Mouse (Mus musculus) limb, embryonic 14.5 days (tissue): Measurements from ENCODE around the gene Gm37240. TPM values are rescaled to one million over a fixed set of nuclear protein-coding genes. Genes with fewer than 3 reads are reported as not detected.

ENCODE experiments used
- ATAC-seq: fragments of 200-750 bp; cut with Nextera tagmentation; 2 replicates; pipeline ENCODE4 v1.8.0; 2017; ENCODE audit warnings: low read depth, moderate number of reproducible peaks, moderate TSS enrichment; ENCODE audit not compliant: low FRiP score
- DNase-seq: peaks from one replicate; pipeline ENCODE4 v3.0.0-alpha.2; 2015; ENCODE audit warnings: low spot score
- H3K27ac ChIP-seq: fragments of 300-500 bp; sonication (generic); replicated peaks from 2 replicates; pipeline ENCODE4 v1.5.1; 2014; ENCODE audit warnings: low read depth, mild to moderate bottlenecking, low read length, moderate library complexity, mixed read lengths
- H3K27me3 ChIP-seq: fragments of 300-500 bp; sonication (generic); 2 replicates; pipeline ENCODE4 v1.6.1; 2014; ENCODE audit warnings: low read length, mixed read lengths; ENCODE audit not compliant: control insufficient read depth, insufficient read depth
- H3K36me3 ChIP-seq: fragments of 300-500 bp; sonication (generic); 2 replicates; pipeline ENCODE4 v1.6.1; 2014; ENCODE audit warnings: mild to moderate bottlenecking, low read length, moderate library complexity, mixed read lengths; ENCODE audit not compliant: control insufficient read depth, insufficient read depth
- H3K4me1 ChIP-seq: fragments of 300-500 bp; sonication (generic); 2 replicates; pipeline ENCODE4 v1.6.1; 2014; ENCODE audit warnings: antibody characterized with exemption, low read length, mixed read lengths; ENCODE audit not compliant: control insufficient read depth, insufficient read depth
- H3K4me2 ChIP-seq: fragments of 300-500 bp; sonication (generic); replicated peaks from 2 replicates; pipeline ENCODE4 v1.6.1; 2014; ENCODE audit warnings: low read depth, mild to moderate bottlenecking, low read length, moderate library complexity; ENCODE audit not compliant: severe bottlenecking
- H3K4me3 ChIP-seq: fragments of 300-500 bp; sonication (generic); replicated peaks from 2 replicates; pipeline ENCODE4 v1.5.1; 2014; ENCODE audit warnings: low read length
- H3K9ac ChIP-seq: fragments of 300-500 bp; sonication (generic); 2 replicates; pipeline ENCODE4 v1.6.1; 2014; ENCODE audit warnings: mild to moderate bottlenecking, low read depth, low read length, moderate library complexity; ENCODE audit not compliant: severe bottlenecking
- H3K9me3 ChIP-seq: fragments of 300-500 bp; sonication (generic); 2 replicates; pipeline ENCODE4 v1.6.1; 2016; ENCODE audit warnings: low read length; ENCODE audit not compliant: control insufficient read depth
- POLR2A ChIP-seq: fragments of 200-500 bp; IDR thresholded peaks from 2 replicates; pipeline ENCODE4 v1.8.0; 2012; ENCODE audit warnings: inconsistent platforms, mild to moderate bottlenecking, moderate library complexity, borderline replicate concordance; ENCODE audit not compliant: insufficient read depth, insufficient read length; ENCODE audit errors: extremely low read depth
- WGBS: fragments of 180-500 bp; shearing (Covaris S2); extraction: QIAGEN DNeasy Blood & Tissue Kit; methylation state at CpG from one replicate; pipeline ENCODE4 v1.1.7; 2014; 5-methylcytosine and 5-hydroxymethylcytosine counted together
- polyA plus RNA-seq, 2 experiments: library from polyadenylated mRNA; depleted of rRNA in 1 of 2; stranded (reverse) in 1 of 2; unstranded in 1 of 2; fragments of >200 nt; fragmentation: Nextera tagmentation in 1 of 2; extraction: Ambion mirVana in 1 of 2; gene quantifications; 2 replicates each; pipeline versions ENCODE4 v1.2.1 to v1.2.3; 2012 to 2014

Gene Gm37240
- polyA plus RNA-seq, 2 experiments = 2.0 to 13.4 TPM

GRCm38 (mm10) chr3:84683788-84684187 lies 1203.5 kb downstream of the Gm37240 start:
- no peaks in the 10 kb centered on the region for H3K9me3 ChIP-seq
- no peaks in the 10 kb centered on the region for H3K27me3 ChIP-seq
- TF ChIP-seq POLR2A = no peak
- WGBS = 92% methylated on average over 6 of the region's 6 CpGs
- H3K36me3 ChIP-seq = no peaks in the 10 kb centered on the region
- H3K9ac ChIP-seq = no peak overlapping the region
- H3K4me2 ChIP-seq = no peak overlapping the region
- H3K4me1 ChIP-seq = no peaks in the 10 kb centered on the region
- DNase-seq (no peak), ATAC-seq (no peak)
- no peak overlapping the region for H3K27ac ChIP-seq
- H3K4me3 ChIP-seq = no peak overlapping the region

GRCm38 (mm10) chr3:84681699-84682098 lies 1205.6 kb downstream of the Gm37240 start:
- no peak overlapping the region for H3K9ac ChIP-seq
- no peak overlapping the region for H3K27ac ChIP-seq
- DNase-seq (no peak), ATAC-seq (no peak)
- no peaks in the 10 kb centered on the region for H3K4me1 ChIP-seq
- H3K36me3 ChIP-seq = no peaks in the 10 kb centered on the region
- 82% methylated on average over 8 of the region's 8 CpGs for WGBS
- no peak overlapping the region for H3K4me2 ChIP-seq
- TF ChIP-seq POLR2A = no peak
- no peak overlapping the region for H3K4me3 ChIP-seq
- no peaks in the 10 kb centered on the region for H3K27me3 ChIP-seq
- no peaks in the 10 kb centered on the region for H3K9me3 ChIP-seq

GRCm38 (mm10) chr3:84680062-84680461 lies 1207.3 kb downstream of the Gm37240 start:
- Histone ChIP-seq H3K9me3 (no peaks in the 10 kb centered on the region), H3K36me3 (no peaks in the 10 kb centered on the region), H3K27ac (no peak overlapping the region), H3K27me3 (no peaks in the 10 kb centered on the region), H3K4me1 (no peaks in the 10 kb centered on the region), H3K4me3 (no peak overlapping the region), H3K4me2 (no peak overlapping the region), H3K9ac (no peak overlapping the region)
- no peak for TF ChIP-seq POLR2A
- ATAC-seq (no peak), DNase-seq (no peak)
- WGBS = 92% methylated on average over 7 of the region's 7 CpGs

GRCm38 (mm10) chr3:84679542-84679941 lies 1207.8 kb downstream of the Gm37240 start:
- no peak overlapping the region for H3K4me2 ChIP-seq
- no peak overlapping the region for H3K4me3 ChIP-seq
- H3K4me1 ChIP-seq = no peaks in the 10 kb centered on the region
- H3K27me3 ChIP-seq = no peaks in the 10 kb centered on the region
- ATAC-seq = no peak
- H3K36me3 ChIP-seq = no peaks in the 10 kb centered on the region
- no peak for DNase-seq
- no peak overlapping the region for H3K9ac ChIP-seq
- TF ChIP-seq POLR2A = no peak
- WGBS = 85% methylated on average over 8 of the region's 8 CpGs
- H3K27ac ChIP-seq = no peak overlapping the region
- no peaks in the 10 kb centered on the region for H3K9me3 ChIP-seq

- H3K4me3 ChIP-seq = no peak overlapping the region
- ATAC-seq (no peak), DNase-seq (no peak)
- WGBS = 83% methylated on average over 5 of the region's 5 CpGs
- no peak overlapping the region for H3K4me2 ChIP-seq
- H3K27ac ChIP-seq = no peak overlapping the region
- H3K27me3 ChIP-seq = no peaks in the 10 kb centered on the region
- no peaks in the 10 kb centered on the region for H3K36me3 ChIP-seq
- no peak overlapping the region for H3K9ac ChIP-seq
- H3K9me3 ChIP-seq = no peaks in the 10 kb centered on the region
- H3K4me1 ChIP-seq = no peaks in the 10 kb centered on the region
- no peak for TF ChIP-seq POLR2A
Observed at GRCm38 (mm10) chr3:84678891-84679290, 1208.4 kb downstream of the Gm37240 start.

- ATAC-seq (no peak), DNase-seq (no peak)
- TF ChIP-seq POLR2A = no peak
- 82% methylated on average over 5 of the region's 5 CpGs for WGBS
- Histone ChIP-seq H3K9ac (no peak overlapping the region), H3K36me3 (no peaks in the 10 kb centered on the region), H3K9me3 (no peaks in the 10 kb centered on the region), H3K27ac (no peak overlapping the region), H3K4me1 (no peaks in the 10 kb centered on the region), H3K27me3 (no peaks in the 10 kb centered on the region), H3K4me2 (no peak overlapping the region), H3K4me3 (no peak overlapping the region)
Observed at GRCm38 (mm10) chr3:84675710-84676109, 1211.6 kb downstream of the Gm37240 start.
